Mouse (Mus musculus) layer of hippocampus, postnatal 10 days (tissue): ENCODE data around the gene Prkar2a. TPM values are rescaled to one million over a fixed set of nuclear protein-coding genes. Genes with fewer than 3 reads are reported as not detected.
A peak's percentile ranks its signal among the peaks of the same experiment; 100 is the strongest.
"Not testable (repeated sequence)": the region's sequence is repeated elsewhere in the genome, so short reads cannot be mapped to it uniquely, and the experiment has no call there.

Source experiments
- DNase-seq, 2 experiments: peaks; one replicate each; pipeline ENCODE4 v3.0.0; 2021; ENCODE audit warnings: low spot score in 2 of 2
- long read RNA-seq: library from polyadenylated mRNA; stranded (forward); transcript quantifications from one replicate; pipeline ENCODE4 v2.0.0, GENCODE M21; 2023
- total RNA-seq, 2 experiments: library from RNA; stranded (reverse); gene quantifications; 2 replicates each; pipeline ENCODE4 v1.2.3; 2021

Gene Prkar2a
- 10 to 100 TPM; 54.9 to 60.6 TPM for total RNA-seq
- long read RNA-seq, full-length matches to known transcripts, result 20 of 30 reads
- long read RNA-seq, partial matches to known transcripts, result 0 of 30 reads
- long read RNA-seq, other reads (novel, unspliced or antisense), result 10 of 30 reads

DNA sequence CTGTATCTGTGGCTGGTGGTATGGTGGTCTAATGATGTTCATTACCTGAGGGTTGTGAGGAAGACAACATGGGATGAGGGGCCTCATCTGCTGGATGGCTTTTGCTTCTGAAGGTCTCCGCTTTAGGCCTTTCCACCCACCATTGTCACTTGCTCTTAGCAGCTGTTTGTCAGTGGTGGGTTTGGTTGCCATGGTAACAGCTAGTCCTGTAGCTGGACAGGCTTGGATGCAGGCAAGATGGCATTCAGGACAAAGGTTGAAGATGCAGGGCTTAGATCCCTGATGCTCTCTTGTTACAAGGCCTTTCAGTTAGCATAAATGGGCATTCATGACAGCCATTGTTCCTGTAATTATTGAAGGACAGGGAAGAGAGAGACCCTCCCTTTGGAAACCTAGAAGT is at the start of gene Prkar2a:
TSS of gene Prkar2a (plus strand) at position 209 of the 400 bp plus-strand sequence.
- no peak for DNase-seq

DNA sequence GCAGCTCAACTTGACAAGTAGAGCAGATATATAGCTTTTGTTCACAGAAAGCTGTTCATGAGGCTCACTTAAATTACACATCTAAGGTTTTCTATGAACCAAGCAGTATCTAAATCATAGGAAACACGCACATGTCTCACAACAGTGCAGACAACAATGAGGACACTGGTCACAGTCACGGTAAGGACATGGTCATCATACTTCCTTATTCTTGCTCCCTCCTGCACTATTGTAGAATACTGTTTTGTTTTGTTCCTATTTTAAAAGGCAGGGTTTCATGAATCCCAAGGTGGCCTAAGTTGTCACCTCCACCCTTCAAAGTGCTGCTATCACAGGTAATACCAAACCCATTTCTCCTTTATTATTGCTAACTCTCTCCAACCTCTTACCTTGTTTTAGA is 49.3 kb upstream of the Prkar2a start:
- DNase-seq, result no peak

DNA sequence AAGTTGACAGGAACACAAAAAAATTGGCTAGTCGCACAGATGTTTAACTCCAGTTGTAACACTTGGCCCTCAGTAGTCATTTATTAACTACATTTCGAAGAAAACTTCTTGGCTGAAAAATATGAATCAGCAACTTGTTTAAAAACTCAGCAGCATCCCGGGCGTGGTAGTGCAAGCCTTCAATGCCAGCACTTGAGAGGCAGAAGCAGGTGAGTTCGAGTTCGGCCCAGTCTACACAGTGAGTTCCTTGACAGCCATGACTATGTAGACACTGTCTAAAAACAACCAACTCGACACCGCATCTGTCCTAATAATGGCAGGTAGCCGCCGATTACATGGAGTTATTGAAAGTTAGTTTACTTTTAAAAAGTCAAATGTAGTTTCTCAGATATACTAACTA is 40.9 kb upstream of the Prkar2a start:
- DNase-seq, result no peak

DNA sequence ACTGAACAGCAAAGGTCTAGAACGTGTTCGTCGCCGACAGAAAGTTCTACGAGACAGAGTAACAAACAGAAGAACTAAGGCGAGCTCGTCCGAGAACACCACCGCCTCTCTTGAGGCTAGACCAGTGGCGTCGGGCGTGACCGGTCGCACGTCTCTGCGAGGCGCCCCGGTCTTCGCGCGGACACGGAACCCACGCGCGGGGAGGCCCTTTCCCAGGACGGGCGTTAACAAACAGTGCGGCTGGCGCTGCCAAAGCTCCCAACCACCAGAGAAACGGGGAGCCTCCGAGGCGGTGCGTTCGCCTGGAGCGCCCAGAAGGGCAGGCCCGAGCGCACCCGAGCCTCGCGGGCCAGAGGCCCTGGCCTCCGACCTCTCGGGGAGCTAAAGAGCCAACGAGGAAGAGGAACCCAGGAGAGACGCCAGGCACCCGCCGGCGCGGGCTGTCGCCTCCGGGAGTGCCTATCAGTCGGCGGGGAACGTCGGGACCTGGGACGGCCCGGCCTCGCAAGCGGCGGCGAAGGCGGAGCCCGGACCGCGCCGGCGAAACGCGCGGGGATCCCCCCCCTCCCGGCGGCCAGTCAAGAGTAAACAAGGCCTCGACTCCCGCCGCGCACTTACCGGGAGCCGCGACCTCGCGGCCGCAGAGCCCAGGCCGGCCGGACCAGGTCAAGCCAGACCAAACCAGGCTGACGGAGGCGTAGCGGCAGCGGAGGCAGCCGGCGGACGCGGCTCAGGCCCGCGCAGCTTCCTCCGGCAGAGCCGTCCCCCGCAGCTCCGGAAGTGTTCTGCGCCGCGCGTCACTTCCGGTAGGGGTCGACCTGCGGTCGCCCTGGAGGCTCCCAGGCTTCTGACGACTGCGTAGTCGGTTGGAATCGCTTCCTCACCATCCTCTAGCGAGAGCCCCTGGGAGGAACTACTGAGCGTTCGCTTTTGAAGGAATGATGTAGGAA is 40.2 kb upstream of the Prkar2a start, which contains the start of gene Arih2:
TSS of gene Arih2 (minus strand) at position 776 of the 950 bp plus-strand sequence.
- peak; percentile 89 to 91 for DNase-seq

DNA sequence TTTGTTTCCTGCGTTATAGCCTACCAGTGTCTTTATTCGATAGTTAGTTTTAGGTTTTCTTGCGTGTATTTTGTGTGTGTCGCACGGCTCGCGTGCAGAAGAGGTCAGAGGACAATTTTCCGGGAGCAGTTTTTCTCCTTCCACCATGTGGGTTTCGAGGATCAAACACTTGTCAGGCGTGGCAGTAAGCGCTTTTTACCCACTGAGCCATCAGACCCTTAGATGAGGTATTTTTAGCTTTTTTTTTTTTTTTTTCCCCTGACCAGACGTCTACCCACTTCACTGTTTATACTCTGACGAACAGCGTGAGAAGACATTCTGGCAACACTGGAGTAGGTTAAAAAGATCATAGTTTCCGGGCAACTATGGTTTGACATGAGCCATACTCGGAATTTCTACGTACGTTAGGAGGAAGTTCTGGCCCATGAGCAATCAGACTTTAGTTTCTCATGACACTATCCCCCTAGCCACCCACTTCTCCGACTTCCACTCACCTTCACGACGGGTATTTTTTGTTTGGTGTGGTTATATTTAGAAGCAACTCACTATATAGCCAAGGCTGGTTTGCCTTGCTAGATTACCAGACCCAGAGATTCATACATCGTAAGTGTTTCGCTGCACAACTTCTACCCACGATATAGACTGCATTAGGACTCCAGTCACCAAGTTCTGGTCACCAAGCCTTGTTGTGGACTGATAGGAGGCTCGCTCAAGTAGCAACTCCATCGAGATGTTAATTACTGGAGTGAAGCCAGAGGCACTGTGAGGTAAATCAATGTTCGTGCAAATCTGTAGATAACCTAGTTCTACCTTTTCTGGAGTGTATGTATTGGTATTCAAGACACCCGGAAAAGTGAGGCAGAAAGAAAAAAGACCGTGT is 39.3 kb upstream of the Prkar2a start:
- no peak for DNase-seq

DNA sequence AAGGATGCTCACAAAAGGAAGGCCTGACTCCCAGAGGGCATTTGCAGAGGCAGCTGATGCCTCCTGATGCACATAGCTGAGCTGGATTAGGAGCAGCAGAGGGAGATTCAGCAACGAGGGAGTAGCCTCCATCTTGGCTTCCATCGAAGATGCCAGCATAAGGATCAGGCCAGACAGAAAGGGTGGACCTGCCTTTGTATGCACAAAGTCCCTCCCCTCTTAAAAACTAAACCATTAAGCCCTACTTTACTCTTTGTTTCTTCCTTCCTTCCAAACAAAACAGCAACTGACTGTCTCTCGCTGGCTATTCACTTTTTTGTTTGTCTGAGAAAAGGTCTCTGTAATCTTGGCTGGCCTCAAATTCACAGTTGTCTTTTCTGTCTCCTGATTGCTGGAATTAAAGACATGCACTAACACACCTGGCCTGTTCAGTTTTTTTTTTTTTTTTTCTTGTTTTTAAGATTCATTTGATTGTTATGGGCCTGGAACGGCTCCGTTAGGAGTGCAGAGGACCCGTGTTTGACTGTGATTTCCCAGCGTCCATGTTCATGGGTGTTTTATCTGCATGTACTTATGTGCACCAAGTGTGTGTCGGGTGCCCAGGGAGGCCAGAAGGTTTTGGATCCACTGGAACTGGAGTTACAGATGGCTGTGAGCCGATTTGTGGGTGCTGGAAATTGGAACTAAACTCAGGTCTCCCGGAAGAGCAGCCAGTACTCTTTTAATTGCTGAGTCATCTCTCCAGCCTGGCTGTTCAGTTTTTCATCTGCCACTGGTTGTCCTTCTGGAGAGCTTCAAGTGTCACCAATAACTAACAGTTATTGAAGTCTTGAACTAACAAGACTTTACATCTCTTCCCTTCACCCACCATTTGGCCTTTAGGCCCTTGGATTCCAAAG is 34.3 kb upstream of the Prkar2a start:
- no peak for DNase-seq

DNA sequence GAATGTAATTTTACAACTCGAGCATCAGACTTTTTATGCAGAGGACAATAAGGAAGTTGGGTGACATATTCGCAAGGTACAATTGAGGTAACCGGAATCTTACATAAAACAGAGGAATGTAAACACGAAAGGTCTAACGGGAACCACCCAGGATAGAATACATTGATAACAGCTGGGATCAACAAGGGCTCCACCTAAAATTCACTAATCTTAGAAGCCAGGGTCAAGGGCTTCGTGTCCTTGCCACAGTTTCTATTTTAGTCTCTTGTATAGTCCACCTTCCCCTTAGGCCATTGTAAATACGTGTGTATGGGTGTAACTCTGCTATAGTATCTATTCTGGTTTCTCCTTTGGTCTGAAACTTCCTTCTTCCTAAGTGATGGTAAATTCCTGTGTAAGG is 33.2 kb upstream of the Prkar2a start:
- DNase-seq, result not testable (repeated sequence)

DNA sequence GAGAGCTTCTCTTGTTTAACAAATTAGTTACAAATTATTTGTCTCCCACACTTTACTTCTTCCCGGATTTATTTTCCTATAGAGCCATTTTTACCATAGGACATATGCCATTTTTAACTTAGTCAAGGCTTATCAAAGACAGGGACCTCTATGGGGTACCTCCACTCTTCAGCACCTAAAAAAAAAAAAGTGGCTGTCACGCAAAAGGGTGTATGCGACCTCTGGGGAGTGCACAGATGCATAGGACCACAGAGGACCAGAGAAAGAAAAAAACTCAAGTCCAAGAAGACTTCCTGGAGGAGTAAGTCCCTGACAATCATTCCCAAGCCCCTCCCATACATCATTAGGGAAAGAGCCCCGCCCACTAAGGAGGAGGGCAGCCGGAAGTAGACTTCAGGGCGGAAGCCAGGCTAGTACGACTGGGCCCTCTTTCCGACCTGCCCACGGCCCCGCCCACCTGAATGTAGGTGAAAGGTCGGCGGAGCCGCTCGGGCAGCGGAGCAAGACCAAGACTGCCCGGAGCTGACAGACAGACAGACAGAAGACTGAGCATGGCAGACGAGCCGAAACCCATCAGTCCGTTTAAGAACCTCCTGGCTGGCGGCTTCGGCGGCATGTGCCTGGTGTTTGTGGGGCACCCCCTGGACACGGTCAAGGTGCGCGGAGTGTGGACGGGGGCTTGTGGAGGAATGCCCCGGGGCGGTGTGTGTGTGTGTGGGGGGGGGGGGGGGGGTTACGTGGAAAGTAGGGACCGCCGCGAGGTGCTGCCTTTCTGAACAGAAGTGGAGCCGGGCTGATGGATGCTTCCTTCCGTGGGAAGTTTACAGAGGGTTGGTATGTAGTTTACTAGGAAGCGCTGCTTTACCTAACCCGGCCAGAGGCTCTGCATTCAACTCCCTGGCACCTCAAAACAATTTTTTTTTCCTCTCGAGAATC is 27.2 kb upstream of the Prkar2a start, which contains the start of gene Slc25a20:
TSS of gene Slc25a20 (plus strand) at position 412 of the 936 bp plus-strand sequence.
- DNase-seq, result peak; percentile 65 to 68

DNA sequence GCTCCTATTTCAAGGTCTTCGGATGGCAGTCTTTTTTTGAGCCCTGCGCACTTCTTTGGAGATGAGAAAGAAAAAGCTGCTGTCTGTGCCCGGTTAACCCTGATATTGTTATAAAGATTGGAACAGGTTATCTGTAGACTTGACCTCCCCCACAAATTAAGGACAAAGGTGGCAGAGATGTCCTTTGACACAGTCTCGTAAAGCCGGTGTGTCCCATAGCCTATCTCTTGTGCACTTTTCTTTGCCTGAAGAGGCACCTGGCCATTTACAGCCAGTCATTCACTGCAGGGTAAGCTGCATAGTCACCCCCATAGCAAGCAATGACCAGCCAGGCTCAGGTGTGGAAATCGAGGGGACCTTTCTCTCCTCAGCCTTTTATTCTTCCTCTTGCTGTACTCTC is 26.5 kb upstream of the Prkar2a start:
- no peak for DNase-seq

DNA sequence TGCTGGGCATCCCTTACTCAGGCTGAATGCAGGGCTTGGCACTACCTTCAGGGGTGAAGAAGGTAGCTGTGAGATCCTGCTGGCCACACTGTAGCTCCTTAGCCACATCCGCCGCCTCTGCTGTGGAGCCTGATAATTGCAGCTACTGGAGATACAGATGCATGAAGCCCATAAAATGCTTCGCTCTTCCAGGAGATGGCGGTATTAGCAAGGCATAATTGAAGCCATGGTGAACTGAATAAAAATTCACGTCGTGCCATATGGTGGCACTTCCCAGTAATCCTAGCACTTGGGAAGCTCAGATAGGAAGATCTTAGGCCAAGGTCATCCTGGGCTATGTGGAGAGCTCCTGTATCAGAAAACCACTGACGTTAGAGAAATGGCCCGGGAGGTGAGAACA is 19.2 kb upstream of the Prkar2a start:
- peak in 1 of 2 experiments; percentile 31 for DNase-seq

DNA sequence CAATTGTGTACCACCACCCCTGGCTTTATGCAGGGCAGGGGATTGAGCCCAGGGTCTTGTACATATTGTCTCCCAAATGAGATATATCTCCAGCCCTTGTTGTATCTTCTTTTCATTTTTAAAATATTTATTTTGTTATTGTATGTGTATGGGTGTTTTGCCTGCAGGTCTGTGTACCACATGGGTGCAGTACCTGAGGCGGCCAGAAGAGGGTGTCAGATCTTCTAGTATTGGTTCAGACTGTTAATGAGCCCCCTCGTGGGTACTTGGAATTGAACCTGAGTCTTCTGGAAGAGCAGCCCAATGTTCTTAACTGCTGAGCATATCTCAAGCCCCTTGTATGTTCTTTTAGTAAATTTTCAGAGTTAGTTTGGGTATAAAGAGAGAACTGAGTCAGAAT is 16.0 kb upstream of the Prkar2a start:
- DNase-seq, result no peak

DNA sequence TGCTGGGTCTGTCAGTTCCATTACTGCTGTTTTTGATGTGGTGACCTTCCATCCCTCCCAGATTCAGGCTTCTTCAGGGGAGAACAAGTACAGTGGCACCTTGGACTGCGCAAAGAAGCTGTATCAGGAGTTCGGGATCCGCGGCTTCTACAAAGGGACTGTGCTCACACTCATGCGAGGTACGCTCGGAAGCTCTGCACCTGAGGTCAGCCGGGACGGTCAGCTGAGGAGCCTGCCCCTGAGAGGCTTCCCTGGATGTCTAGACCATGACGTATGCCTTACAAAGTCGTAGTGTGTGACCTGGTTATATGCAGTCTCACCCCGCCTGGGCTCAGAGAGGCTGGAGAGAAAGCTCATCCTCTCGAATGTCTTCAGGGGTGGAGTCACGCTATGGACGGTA is 9.1 kb upstream of the Prkar2a start:
- DNase-seq, result no peak

DNA sequence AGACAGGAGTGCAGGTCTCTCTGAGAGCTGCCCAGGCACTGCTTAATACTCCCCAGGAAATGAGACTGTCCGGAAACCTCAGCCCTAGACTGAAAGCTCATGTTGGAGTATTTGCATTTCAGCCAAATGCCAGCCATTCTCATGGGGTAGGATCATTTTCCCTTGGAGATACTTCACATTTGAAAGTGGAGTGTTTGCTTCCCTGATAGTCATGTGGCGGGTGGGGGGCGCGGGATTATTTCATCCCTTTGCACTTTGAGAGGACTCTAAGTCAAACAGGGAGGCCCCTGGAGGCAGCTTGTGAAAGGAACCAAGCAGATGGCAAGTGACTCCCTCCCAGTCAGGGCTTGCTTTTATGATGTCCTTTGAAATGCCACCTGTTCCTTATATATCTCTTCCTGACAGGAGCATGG is 2.6 kb upstream of the Prkar2a start:
- DNase-seq, result no peak

DNA sequence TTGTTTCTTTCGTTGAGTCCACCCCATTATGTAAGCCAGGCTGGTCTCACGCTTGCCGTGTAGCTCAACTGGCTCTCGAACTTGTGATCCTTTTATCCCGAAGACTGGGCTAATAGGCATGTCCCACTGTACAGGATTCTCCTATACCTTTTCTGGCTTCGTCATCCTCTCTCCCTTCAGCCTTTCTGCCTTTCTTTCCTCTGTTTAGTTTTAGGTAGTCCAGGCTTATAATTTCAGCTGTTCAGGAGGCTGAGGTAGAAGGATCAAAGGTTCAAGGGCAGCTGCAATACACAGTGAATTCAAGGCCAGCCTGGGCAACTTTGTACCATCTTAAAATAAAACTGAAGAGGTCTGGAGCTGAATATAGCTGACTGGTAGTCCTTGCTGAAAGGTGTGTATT is 1.9 kb upstream of the Prkar2a start:
- no peak for DNase-seq

DNA sequence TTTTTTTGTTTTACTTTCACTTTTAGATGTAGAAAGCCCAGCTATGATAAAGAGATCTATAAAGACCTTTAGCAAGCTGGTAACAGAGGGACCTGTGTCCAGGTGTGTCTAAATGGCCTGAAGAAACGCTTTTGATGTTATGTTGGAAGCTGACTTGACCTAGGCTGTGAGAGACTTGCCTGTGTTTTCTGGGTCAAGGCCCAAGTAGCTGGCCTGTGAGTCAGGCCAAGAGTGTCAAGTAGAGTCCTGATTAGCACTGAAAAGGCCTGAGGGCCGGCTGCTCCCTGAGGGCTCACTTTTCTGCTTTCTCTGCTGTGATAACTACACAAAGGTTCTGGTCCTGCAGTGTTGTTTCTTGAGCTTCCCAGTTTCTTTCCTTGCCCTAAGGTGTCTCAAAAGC is 1.4 kb upstream of the Prkar2a start:
- DNase-seq, result no peak

DNA sequence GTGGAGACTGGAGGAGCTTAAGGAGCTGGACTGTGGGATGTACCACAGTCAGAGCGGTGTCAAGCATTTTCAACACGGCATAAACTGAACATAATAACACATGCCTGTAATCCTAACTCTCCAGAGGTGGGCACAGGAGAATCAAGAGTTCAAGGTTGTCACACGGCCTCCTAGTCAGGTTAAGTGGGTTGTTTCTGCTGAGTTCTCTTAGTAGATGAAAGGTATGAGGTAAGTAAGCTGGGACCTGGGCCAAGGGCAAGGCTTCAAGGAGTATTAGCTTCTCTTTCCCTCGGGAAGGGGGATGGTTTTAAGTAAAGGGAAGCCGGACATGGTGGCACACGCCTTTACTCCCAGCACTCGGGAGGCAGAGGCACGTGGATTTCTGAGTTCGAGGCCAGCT is 663 bp upstream of the Prkar2a start:
- no peak for DNase-seq

DNA sequence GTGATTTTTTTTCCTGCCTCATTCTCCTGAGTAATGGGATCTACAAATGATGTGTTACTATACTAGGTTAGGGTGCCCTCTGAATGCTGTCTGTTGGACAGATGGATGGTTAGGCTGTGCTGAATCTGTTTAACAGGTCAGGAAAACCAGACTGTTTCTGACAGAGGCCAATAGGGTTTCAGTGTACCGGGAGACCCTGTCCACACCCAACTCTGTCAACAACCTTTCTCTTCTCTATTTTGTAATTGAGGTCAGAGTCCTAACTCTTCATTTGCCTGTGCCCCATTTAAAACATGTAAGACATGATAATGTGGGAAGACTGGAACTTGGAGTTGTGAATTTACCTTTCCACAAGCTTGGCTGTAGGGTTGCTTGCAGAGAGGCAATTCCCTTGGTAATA is 879 bp downstream of the Prkar2a start:
- DNase-seq, result no peak

DNA sequence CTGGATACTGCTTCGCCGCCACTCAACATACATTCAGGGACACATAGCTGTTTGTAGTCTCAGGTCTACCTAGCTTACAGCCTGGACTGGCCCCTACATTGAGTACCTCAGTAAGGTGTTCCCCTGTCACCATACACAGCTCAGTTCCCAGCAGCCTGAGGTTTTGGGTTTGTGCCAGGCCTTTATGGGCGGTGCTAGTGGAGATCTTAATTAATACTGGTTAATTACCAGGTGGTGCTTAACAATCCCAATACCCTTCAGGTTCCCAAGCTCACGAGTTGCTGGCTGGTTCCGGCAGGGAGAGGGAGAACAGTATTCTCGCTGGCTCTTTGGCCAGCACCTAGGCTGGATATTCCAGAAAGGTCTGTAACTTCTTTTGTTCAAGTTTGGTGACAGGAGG is 1.8 kb downstream of the Prkar2a start:
- DNase-seq, result no peak

DNA sequence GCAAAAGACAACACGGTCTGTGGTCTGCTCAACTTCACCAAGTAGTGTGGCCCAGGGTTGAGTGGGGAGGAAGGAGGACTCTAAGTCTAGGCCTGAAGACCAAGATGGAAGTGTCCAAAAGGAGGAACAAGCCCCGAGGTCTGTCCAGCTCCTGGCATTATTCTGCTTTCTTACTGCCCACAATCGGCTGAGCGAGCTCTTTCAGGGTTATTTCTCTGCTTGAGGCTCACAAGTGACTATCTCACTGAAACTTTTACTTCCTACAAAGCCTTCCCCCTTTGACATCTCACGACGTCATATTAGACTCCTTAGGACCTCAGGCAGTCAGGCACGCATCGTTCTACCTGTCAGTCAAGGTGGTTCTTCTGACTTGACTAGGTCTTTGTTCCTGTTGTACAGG is 2.3 kb downstream of the Prkar2a start:
- DNase-seq, result no peak
